Mouse (Mus musculus): ENCODE data around the gene Sptssb.

The Sptssb gene

GRCm38 (mm10) chr3:69824536-69824935, 35.2 kb downstream of the Sptssb start:
- no peak for DNase-seq

- no peak for DNase-seq
Measured at GRCm38 (mm10) chr3:69820614-69821013, 39.1 kb downstream of the Sptssb start.

- no peak for DNase-seq
Measured at GRCm38 (mm10) chr3:69819851-69820200, 39.9 kb downstream of the Sptssb start.

GRCm38 (mm10) chr3:69819146-69819850, 40.4 kb downstream of the Sptssb start:
- no peak for DNase-seq

- no peak for DNase-seq
Measured at GRCm38 (mm10) chr3:69818466-69818865, 41.3 kb downstream of the Sptssb start.

- no peak for DNase-seq
Measured at GRCm38 (mm10) chr3:69816547-69816946, 43.2 kb downstream of the Sptssb start.

GRCm38 (mm10) chr3:69813005-69813695, 46.6 kb downstream of the Sptssb start:
- DNase-seq = no peak

- no peak for DNase-seq
Measured at GRCm38 (mm10) chr3:69812442-69812841, 47.3 kb downstream of the Sptssb start.

GRCm38 (mm10) chr3:69808479-69808878, 51.3 kb downstream of the Sptssb start:
- DNase-seq = no peak

- no peak for DNase-seq
Measured at GRCm38 (mm10) chr3:69803137-69803536, 56.6 kb downstream of the Sptssb start.

GRCm38 (mm10) chr3:69800829-69801384, 58.8 kb downstream of the Sptssb start:
- no peak for DNase-seq

- DNase-seq = no peak
Measured at GRCm38 (mm10) chr3:69799096-69799495, 60.6 kb downstream of the Sptssb start.

- DNase-seq = no peak
Measured at GRCm38 (mm10) chr3:69797969-69798368, 61.8 kb downstream of the Sptssb start.

- DNase-seq = no peak
Measured at GRCm38 (mm10) chr3:69797533-69797932, 62.2 kb downstream of the Sptssb start.

- no peak for DNase-seq
Measured at GRCm38 (mm10) chr3:69792823-69793417, 66.8 kb downstream of the Sptssb start.

- no peak for DNase-seq
Measured at GRCm38 (mm10) chr3:69779246-69779796, 80.4 kb downstream of the Sptssb start.

GRCm38 (mm10) chr3:69773356-69773755, 86.4 kb downstream of the Sptssb start:
- DNase-seq = no peak
